Mouse (Mus musculus) MEL (cell line): ENCODE data around the gene Armc8. TPM values are rescaled to one million over a fixed set of nuclear protein-coding genes. Genes with fewer than 3 reads are reported as not detected.

Experiments
- DNase-seq: peaks from one replicate; pipeline ENCODE4 v3.0.0; 2011; ENCODE audit warnings: low read depth, low spot score
- H3K27ac ChIP-seq: 2 replicates; pipeline ENCODE4 v1.5.1; 2012; ENCODE audit warnings: low read depth, mild to moderate bottlenecking, control low read depth, low read length, moderate library complexity; ENCODE audit not compliant: control insufficient read depth
- H3K27me3 ChIP-seq, 2 experiments: fragments of 150-350 bp in 1 of 2; sonication (generic) in 1 of 2; 2 replicates each; pipeline ENCODE4 v1.6.1; 2012; ENCODE audit warnings: low read length in 2 of 2, mild to moderate bottlenecking in 2 of 2, improper control_type of control experiment in 1 of 2, moderate library complexity in 1 of 2; ENCODE audit not compliant: insufficient read depth in 2 of 2, control insufficient read depth in 1 of 2
- H3K36me3 ChIP-seq, 2 experiments: 2 replicates each; pipeline ENCODE4 v1.6.1; 2012 to 2014; ENCODE audit warnings: low read length in 2 of 2, improper control_type of control experiment in 1 of 2, inconsistent platforms in 1 of 2, mild to moderate bottlenecking in 1 of 2; ENCODE audit not compliant: insufficient read depth in 2 of 2, control insufficient read depth in 1 of 2
- H3K4me1 ChIP-seq, 2 experiments: fragments of 150-350 bp in 1 of 2; sonication (generic) in 1 of 2; 2 replicates each; pipeline ENCODE4 v1.6.1; 2012; ENCODE audit warnings: low read length in 2 of 2, improper control_type of control experiment in 1 of 2, mild to moderate bottlenecking in 1 of 2; ENCODE audit not compliant: insufficient read depth in 2 of 2, control insufficient read depth in 1 of 2
- H3K4me3 ChIP-seq, 2 experiments: fragments of 150-350 bp in 1 of 2; sonication (generic) in 1 of 2; 2 replicates each; pipeline ENCODE4 v1.5.1; 2012; ENCODE audit warnings: low read depth in 2 of 2, low read length in 2 of 2, mild to moderate bottlenecking in 2 of 2, moderate library complexity in 2 of 2, control low read depth in 1 of 2, improper control_type of control experiment in 1 of 2; ENCODE audit not compliant: control insufficient read depth in 1 of 2, insufficient read depth in 1 of 2
- H3K79me2 ChIP-seq: 2 replicates; pipeline ENCODE4 v1.6.1; 2012; ENCODE audit warnings: mild to moderate bottlenecking, low read length, moderate library complexity; ENCODE audit not compliant: control insufficient read depth, poor library complexity, insufficient read depth
- H3K9ac ChIP-seq: 2 replicates; pipeline ENCODE4 v1.6.1; 2012; ENCODE audit warnings: low read depth, mild to moderate bottlenecking, control low read depth, low read length, moderate library complexity; ENCODE audit not compliant: control insufficient read depth, poor library complexity, severe bottlenecking
- H3K9me3 ChIP-seq: fragments of 150-350 bp; sonication (generic); replicated peaks from 2 replicates; pipeline ENCODE4 v1.6.1; 2012; ENCODE audit warnings: mild to moderate bottlenecking, low read length, improper control_type of control experiment, moderate library complexity; ENCODE audit not compliant: insufficient read depth
- BHLHE40 ChIP-seq: IDR thresholded peaks from 2 replicates; pipeline ENCODE4 v1.6.1; 2012; ENCODE audit warnings: low read depth, mild to moderate bottlenecking, inconsistent platforms, low read length, improper control_type of control experiment, borderline replicate concordance
- E2F4 ChIP-seq: IDR thresholded peaks from 2 replicates; pipeline ENCODE4 v1.6.1; 2011; ENCODE audit warnings: low read depth, low read length, improper control_type of control experiment, borderline replicate concordance
- ELF1 ChIP-seq: IDR thresholded peaks from 2 replicates; pipeline ENCODE4 v1.6.1; 2014; ENCODE audit warnings: low read depth, mild to moderate bottlenecking, inconsistent platforms, low read length, improper control_type of control experiment, moderate library complexity
- EP300 ChIP-seq, 2 experiments: IDR thresholded peaks; 2 replicates each; pipeline ENCODE4 v1.6.1; 2011; ENCODE audit warnings: improper control_type of control experiment in 2 of 2, low read length in 2 of 2, low read depth in 1 of 2, mild to moderate bottlenecking in 1 of 2
- ETS1 ChIP-seq: IDR thresholded peaks from 2 replicates; pipeline ENCODE4 v1.6.1; 2012; ENCODE audit warnings: low read depth, mild to moderate bottlenecking, inconsistent platforms, low read length, improper control_type of control experiment, moderate library complexity
- GATA1 ChIP-seq: IDR thresholded peaks from 2 replicates; pipeline ENCODE4 v1.6.1; 2011; ENCODE audit warnings: low read depth, low read length, improper control_type of control experiment
- KAT2A ChIP-seq: conservative IDR thresholded peaks from 2 replicates; pipeline ENCODE4 v1.6.1; 2012; ENCODE audit warnings: low read depth, low read length, improper control_type of control experiment, inconsistent platforms
- MAFK ChIP-seq: IDR thresholded peaks from 2 replicates; pipeline ENCODE4 v1.6.1; 2011; ENCODE audit warnings: low read depth, mild to moderate bottlenecking, low read length, improper control_type of control experiment, borderline replicate concordance
- MAX ChIP-seq: IDR thresholded peaks from 2 replicates; pipeline ENCODE4 v1.6.1; 2011; ENCODE audit warnings: low read length, improper control_type of control experiment
- MAZ ChIP-seq: IDR thresholded peaks from 2 replicates; pipeline ENCODE4 v1.6.1; 2012; ENCODE audit warnings: low read depth, mild to moderate bottlenecking, inconsistent platforms, low read length, improper control_type of control experiment
- MEF2A ChIP-seq: IDR thresholded peaks from 2 replicates; pipeline ENCODE4 v1.6.1; 2014; ENCODE audit warnings: low read depth, mild to moderate bottlenecking, inconsistent platforms, low read length, improper control_type of control experiment; ENCODE audit not compliant: poor library complexity, insufficient replicate concordance, severe bottlenecking; ENCODE audit errors: extremely low read depth
- MXI1 ChIP-seq: IDR thresholded peaks from 2 replicates; pipeline ENCODE4 v1.6.1; 2011; ENCODE audit warnings: mild to moderate bottlenecking, low read depth, low read length, improper control_type of control experiment
- MYB ChIP-seq: IDR thresholded peaks from 2 replicates; pipeline ENCODE4 v1.6.1; 2011; ENCODE audit warnings: mild to moderate bottlenecking, low read depth, low read length, improper control_type of control experiment
- NELFE ChIP-seq: IDR thresholded peaks from 2 replicates; pipeline ENCODE4 v1.6.1; 2011; ENCODE audit warnings: low read depth, low read length, improper control_type of control experiment
- RAD21 ChIP-seq: IDR thresholded peaks from 2 replicates; pipeline ENCODE4 v1.6.1; 2011; ENCODE audit warnings: mild to moderate bottlenecking, low read depth, low read length, improper control_type of control experiment
- RCOR1 ChIP-seq: IDR thresholded peaks from 2 replicates; pipeline ENCODE4 v1.6.1; 2012; ENCODE audit warnings: low read depth, mild to moderate bottlenecking, inconsistent platforms, low read length, improper control_type of control experiment
- SIN3A ChIP-seq: IDR thresholded peaks from 2 replicates; pipeline ENCODE4 v1.6.1; 2012; ENCODE audit warnings: low read length, improper control_type of control experiment, inconsistent platforms
- SMC3 ChIP-seq: IDR thresholded peaks from 2 replicates; pipeline ENCODE4 v1.6.1; 2011; ENCODE audit warnings: low read depth, low read length, improper control_type of control experiment
- TBP ChIP-seq: IDR thresholded peaks from 2 replicates; pipeline ENCODE4 v1.8.0; 2011; ENCODE audit warnings: low read depth, low read length, improper control_type of control experiment
- TCF12 ChIP-seq: IDR thresholded peaks from 2 replicates; pipeline ENCODE4 v1.6.1; 2014; ENCODE audit warnings: low read depth, mild to moderate bottlenecking, inconsistent platforms, low read length, improper control_type of control experiment, moderate library complexity
- UBTF ChIP-seq: IDR thresholded peaks from 2 replicates; pipeline ENCODE4 v1.6.1; 2012; ENCODE audit warnings: low read depth, mild to moderate bottlenecking, inconsistent platforms, low read length, improper control_type of control experiment, moderate library complexity, borderline replicate concordance; ENCODE audit not compliant: insufficient read depth
- USF2 ChIP-seq, 2 experiments: IDR thresholded peaks; 2 replicates each; pipeline ENCODE4 v1.6.1; 2011 to 2012; ENCODE audit warnings: improper control_type of control experiment in 2 of 2, low read length in 2 of 2, borderline replicate concordance in 1 of 2, inconsistent platforms in 1 of 2, low read depth in 1 of 2, mild to moderate bottlenecking in 1 of 2; ENCODE audit not compliant: insufficient read depth in 1 of 2
- ZC3H11A ChIP-seq: IDR thresholded peaks from 2 replicates; pipeline ENCODE4 v1.6.1; 2012; ENCODE audit warnings: low read depth, mild to moderate bottlenecking, inconsistent platforms, low read length, improper control_type of control experiment
- ZNF384 ChIP-seq: IDR thresholded peaks from 2 replicates; pipeline ENCODE4 v1.6.1; 2012; ENCODE audit warnings: low read depth, mild to moderate bottlenecking, inconsistent platforms, low read length, improper control_type of control experiment
- polyA plus RNA-seq, 2 experiments: library from polyadenylated mRNA; stranded (reverse) in 1 of 2; unstranded in 1 of 2; fragments of >175 nt in 1 of 2; fragments of >200 nt in 1 of 2; gene quantifications; 2 replicates each; pipeline versions ENCODE4 v1.2.1 to v1.2.4; 2012; ENCODE audit warnings: low replicate concordance in 2 of 2, low read depth in 1 of 2; ENCODE audit not compliant: insufficient read length in 2 of 2, insufficient read depth in 1 of 2, missing spikeins in 1 of 2
- total RNA-seq: library from RNA; depleted of rRNA; stranded (reverse); fragments of 300-350 nt; gene quantifications from 2 replicates; pipeline ENCODE4 v1.2.3, GENCODE M21; 2012

The Armc8 gene
- total and polyA plus RNA-seq, 3 experiments: 11.9 to 14.3 TPM; not detected in 1

DNA sequence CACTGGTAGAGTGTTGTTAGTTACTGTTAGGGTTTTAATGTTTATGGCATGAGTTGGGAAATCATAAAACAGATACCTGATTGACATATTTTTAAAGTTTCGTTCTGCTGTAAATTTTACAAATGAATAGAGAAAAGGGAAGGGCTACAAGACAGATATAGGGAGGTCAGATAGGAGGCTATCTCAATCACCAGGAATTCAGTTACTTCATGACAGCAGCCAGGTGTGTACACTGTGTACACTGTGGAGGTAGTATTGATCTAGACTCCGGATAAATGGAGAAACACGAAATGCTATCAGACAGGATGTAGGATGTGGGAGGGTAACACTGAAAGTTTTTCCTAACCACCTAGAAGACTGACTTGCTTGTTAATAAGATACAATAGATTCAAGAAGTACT lies 13.4 kb downstream of the Armc8 start:
- Histone ChIP-seq H3K36me3 (peaks cover 0 to 69% of the 10 kb centered on the region in 2 experiments; a peak in 2 of 4 replicates), H3K79me2 (peaks cover 41% of the 10 kb centered on the region), H3K4me1 (peaks cover 38 to 45% of the 10 kb centered on the region in 2 experiments), H3K9me3 (no peaks in the 10 kb centered on the region)
- 0 out of 2 replicates have a peak, but pooled peaks have one; percentile 30 for TF ChIP-seq TCF12
- TF ChIP-seq ZC3H11A: no peak
- peak; percentile 24; the same call in 1 of the 2 replicates for TF ChIP-seq GATA1
- TF ChIP-seq EP300 (IDR thresholded peaks at IDR 0.05; ENCODE audit: low read depth in 1 of 2, low read length in 2 of 2): peak; percentile 58 to 62; a peak in 3 of 4 replicates
- TF ChIP-seq, all 39 proteins: peak for 3
- DNase-seq: no peak
- H3K27ac ChIP-seq: no peak overlapping the region
- no peak overlapping the region for H3K9ac ChIP-seq
- H3K4me3 ChIP-seq: no peak overlapping the region
- H3K27me3 ChIP-seq: no peaks in the 10 kb centered on the region

DNA sequence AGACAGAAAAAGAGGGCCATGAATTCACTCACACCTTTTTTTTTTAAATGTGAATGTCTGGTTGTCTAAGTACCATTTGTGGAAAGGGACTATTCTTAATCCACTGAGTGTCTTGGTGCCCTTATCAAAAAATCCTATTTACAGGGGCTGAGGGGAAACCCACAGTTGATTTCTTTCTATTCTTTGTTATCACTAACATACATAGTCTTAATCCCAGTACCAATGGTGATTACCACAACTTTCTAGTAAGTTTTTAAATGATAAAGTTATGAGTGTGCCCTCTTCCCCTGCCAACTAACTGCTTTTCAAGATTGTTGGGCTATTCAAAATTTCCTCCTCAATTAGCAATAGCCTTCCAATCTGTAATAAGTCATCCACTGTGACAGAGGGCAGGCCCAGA lies 14.6 kb downstream of the Armc8 start:
- no peak for DNase-seq
- Histone ChIP-seq H3K79me2 (peaks cover 35% of the 10 kb centered on the region), H3K9me3 (no peaks in the 10 kb centered on the region)
- peak; percentile 67; the same call in 1 of the 2 replicates for TF ChIP-seq TCF12
- TF ChIP-seq USF2 (IDR thresholded peaks at IDR 0.05; ENCODE audit: borderline replicate concordance in 1 of 2, insufficient read depth in 1 of 2, low read depth in 1 of 2, low read length in 2 of 2): no peak
- TF ChIP-seq EP300 (IDR thresholded peaks at IDR 0.05; ENCODE audit: low read depth in 1 of 2, low read length in 2 of 2): peak; percentile 25 to 78; a peak in 1 of 4 replicates
- TF ChIP-seq ETS1: peak; percentile 41; the same call in 1 of the 2 replicates
- TF ChIP-seq MAZ: no peak
- peak; percentile 53 for TF ChIP-seq GATA1
- TF ChIP-seq RCOR1: 0 out of 2 replicates have a peak, but pooled peaks have one; percentile 66
- TF ChIP-seq, all 39 proteins: peak for 5
- Histone ChIP-seq H3K27me3 (no peaks in the 10 kb centered on the region), H3K4me3 (no peak overlapping the region), H3K4me1 (peaks cover 38 to 42% of the 10 kb centered on the region in 2 experiments), H3K27ac (peak overlapping the region; percentile 56), H3K36me3 (peaks cover 0 to 63% of the 10 kb centered on the region in 2 experiments; a peak in 2 of 4 replicates), H3K9ac (no peak overlapping the region; the same call in 1 of the 2 replicates)

DNA sequence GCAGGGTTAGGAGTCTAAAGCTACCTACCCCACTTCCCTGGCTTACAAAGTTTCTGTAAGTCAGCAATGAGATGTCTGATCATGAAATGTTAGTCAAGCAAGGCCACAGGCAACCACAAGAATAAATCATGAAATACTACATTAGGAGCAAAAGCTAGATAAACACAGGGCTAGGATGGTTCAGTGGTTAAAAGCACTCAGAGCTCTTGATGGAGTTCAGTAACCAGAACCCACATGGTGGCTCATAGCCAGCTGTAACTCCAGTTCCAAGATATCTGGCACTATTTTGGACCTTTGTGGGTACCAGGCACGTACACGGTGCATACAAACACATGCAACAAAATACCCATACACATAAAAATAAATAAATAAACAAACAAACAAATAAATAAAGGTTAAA lies 15.7 kb downstream of the Armc8 start:
- DNase-seq: peak; percentile 57
- H3K79me2 ChIP-seq: peaks cover 38% of the 10 kb centered on the region
- peaks cover 37 to 38% of the 10 kb centered on the region in 2 experiments for H3K4me1 ChIP-seq
- TF ChIP-seq BHLHE40: no peak
- no peak for TF ChIP-seq ZNF384
- TF ChIP-seq SIN3A: no peak
- no peak for TF ChIP-seq MAFK
- no peak for TF ChIP-seq UBTF
- no peak for TF ChIP-seq KAT2A
- no peak for TF ChIP-seq SMC3
- TF ChIP-seq NELFE: no peak
- TF ChIP-seq TCF12: no peak
- TF ChIP-seq ELF1: no peak
- TF ChIP-seq MEF2A: no peak
- no peak for TF ChIP-seq MAX
- 0 out of 2 replicates have a peak, but pooled peaks have one; percentile 36 for TF ChIP-seq MXI1
- peak in 1 of 2 experiments; percentile 22; a peak in 1 of 4 replicates for TF ChIP-seq EP300 (IDR thresholded peaks at IDR 0.05; ENCODE audit: low read depth in 1 of 2, low read length in 2 of 2)
- TF ChIP-seq E2F4: no peak
- no peak for TF ChIP-seq RAD21
- TF ChIP-seq TBP: no peak
- no peak for TF ChIP-seq MYB

More for the DNA sequence above, 15.7 kb downstream of the Armc8 start:
- Histone ChIP-seq H3K27me3 (no peaks in the 10 kb centered on the region), H3K4me3 (no peak overlapping the region), H3K9ac (no peak overlapping the region), H3K9me3 (no peaks in the 10 kb centered on the region), H3K36me3 (peaks cover 0 to 54% of the 10 kb centered on the region in 2 experiments; a peak in 2 of 4 replicates), H3K27ac (no peak overlapping the region)
